Mouse (Mus musculus): Measurements from ENCODE around the gene AC109138.7.

AC109138.7 gene

DNA sequence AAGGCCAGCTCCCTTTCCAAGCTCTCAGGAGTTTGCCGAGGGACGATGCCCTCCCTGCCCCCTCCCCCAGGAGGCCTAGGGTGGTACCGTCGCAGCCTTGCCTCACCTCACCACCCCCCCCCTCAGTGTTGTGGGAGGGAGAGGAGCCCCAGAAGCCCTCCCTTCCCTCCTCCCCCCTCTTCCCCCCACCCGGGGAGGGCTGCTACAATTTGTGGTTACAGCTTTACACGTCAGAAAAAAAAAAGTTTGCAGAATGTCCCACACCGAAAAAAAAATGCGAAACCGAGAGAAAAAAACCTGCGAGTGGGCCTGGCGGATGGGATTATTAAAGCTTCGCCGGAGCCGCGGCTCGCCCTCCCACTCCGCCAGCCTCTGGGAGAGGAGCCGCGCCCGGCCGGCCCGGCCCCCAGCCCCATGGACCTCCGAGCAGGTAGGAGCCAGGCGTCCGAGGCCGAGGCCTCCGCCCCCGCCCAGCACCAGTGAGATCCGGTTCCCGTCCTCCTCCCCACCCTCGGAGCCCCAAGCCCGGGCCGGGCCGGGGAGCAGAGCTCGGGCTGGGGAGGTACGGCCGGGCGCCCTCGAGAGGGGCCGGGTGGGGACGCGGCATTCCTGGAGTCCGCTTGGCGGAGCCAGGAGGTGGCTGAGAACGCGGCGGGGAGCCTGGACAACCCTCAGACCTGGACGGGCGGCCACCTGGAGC, at the start of gene AC109138.7, which contains the start of gene Clcf1:
Gene AC109138.7 (plus strand): TSS at position 287 of the 700 bp plus-strand sequence.
Gene Clcf1 (plus strand): TSS at position 168 of the 700 bp plus-strand sequence.
- DNase-seq (ENCODE audit: low read depth in 2 of 2, low spot score in 2 of 2) = peak; percentile 78 to 87

DNA sequence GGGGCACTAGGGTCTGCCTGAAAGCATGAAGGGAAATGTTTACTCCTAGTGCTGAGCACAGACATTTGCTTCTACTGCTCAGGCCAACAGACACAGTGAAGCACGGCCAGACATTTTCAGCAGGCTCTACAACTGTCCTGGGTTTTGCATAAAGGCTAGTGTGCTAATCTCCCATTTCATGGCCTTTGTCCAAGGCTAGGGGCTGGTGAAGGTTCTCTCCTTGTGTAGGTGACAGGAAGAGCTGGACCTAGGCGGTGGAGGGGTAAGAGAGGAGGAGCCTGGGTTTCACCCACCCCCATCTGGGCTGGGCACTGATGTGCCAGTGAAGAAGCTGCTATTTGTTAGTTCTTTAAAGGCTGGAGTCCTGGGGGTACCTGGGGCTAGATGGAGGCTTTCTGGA, 49.4 kb upstream of the AC109138.7 start:
- no peak for DNase-seq (ENCODE audit: low read depth in 2 of 2, low spot score in 2 of 2)

- no peak for DNase-seq (ENCODE audit: low read depth in 2 of 2, low spot score in 2 of 2)
Measured at GRCm38 (mm10) chr19:4166678-4167476, 47.3 kb upstream of the AC109138.7 start.

GRCm38 (mm10) chr19:4169378-4169784, 44.8 kb upstream of the AC109138.7 start:
- DNase-seq (ENCODE audit: low read depth in 2 of 2, low spot score in 2 of 2) = peak; percentile 98 to 99

DNA sequence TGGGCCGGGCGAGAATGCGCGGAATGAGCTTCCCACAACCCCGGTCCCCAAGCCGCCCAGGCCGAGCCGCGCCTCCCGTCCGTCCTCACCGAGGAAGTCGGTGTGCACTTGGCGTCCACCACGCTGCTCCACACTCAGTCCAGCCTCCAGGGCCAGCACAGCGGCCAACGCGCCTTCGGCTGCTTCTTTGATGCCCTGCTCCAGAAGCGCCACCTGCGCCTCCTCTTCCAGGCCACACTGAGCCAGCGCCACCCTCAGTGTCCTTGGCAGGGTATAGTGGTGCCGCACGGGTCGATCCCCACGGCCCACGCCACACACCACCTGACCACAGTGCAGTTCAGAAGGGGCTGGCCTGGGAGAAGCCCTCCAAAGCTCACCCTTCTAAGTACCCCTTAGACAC, 44.3 kb upstream of the AC109138.7 start:
- no peak for DNase-seq (ENCODE audit: low read depth in 2 of 2, low spot score in 2 of 2)

GRCm38 (mm10) chr19:4170723-4171392, 43.3 kb upstream of the AC109138.7 start:
- no peak for DNase-seq (ENCODE audit: low read depth in 2 of 2, low spot score in 2 of 2)

- no peak for DNase-seq (ENCODE audit: low read depth in 2 of 2, low spot score in 2 of 2)
Measured at GRCm38 (mm10) chr19:4171393-4172290, 42.5 kb upstream of the AC109138.7 start.

DNA sequence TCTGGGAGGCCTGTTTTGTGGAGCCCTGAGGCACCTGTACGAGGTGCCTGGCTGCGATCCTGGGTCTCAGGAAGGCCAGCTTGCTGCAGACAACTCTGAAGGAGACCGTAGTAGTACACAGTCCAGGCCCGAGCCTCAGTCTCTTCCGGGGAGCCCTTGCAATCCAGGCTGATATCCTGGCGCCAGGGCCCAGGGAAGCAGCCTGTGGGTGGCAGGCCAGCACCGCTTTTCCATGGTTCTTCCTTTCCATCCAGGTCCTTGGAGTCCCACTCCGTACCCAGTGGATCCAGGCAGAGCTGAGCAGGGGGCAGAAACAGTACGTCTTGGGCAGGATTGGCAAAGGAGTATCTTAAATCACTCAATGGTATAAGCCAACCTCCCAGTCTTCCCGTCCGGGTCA, 41.2 kb upstream of the AC109138.7 start:
- no peak for DNase-seq (ENCODE audit: low read depth in 2 of 2, low spot score in 2 of 2)

DNA sequence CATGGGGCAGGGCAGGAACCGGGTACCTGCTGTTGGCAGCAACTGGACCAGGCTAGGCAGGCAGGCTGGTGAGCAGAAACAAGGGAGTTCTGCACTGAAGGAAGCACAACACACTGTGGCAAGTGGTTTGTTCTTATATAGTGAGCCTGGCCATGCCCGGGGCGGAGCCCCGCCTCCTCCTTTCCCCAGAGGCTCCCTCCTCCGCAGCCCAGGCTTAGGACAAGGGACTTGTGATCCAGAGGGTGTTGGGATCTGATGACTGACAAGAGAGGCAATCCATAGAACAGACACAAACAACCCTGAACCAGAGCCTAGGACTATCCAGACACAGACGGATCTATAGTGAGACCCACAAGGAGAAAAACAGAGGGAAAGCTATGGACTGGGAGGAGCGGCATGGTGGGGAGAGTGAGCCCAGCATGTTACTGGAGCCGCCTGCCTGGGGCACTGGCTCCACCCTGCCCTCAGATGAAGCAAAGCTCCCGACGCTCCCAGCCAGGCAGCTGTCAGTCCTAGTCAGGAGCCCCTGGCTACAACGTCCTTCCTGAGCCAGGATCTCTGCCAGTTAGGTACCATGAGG, 38.7 kb upstream of the AC109138.7 start, which contains the start of gene Carns1:
Gene Carns1 (minus strand): TSS at position 112 of the 580 bp plus-strand sequence.
- no peak for DNase-seq (ENCODE audit: low read depth in 2 of 2, low spot score in 2 of 2)

GRCm38 (mm10) chr19:4180411-4180810, 33.7 kb upstream of the AC109138.7 start:
- DNase-seq (ENCODE audit: low read depth in 2 of 2, low spot score in 2 of 2) = no peak

- DNase-seq (ENCODE audit: low read depth in 2 of 2, low spot score in 2 of 2) = peak; percentile 51 to 53
Measured at GRCm38 (mm10) chr19:4181892-4182291, 32.3 kb upstream of the AC109138.7 start.

DNA sequence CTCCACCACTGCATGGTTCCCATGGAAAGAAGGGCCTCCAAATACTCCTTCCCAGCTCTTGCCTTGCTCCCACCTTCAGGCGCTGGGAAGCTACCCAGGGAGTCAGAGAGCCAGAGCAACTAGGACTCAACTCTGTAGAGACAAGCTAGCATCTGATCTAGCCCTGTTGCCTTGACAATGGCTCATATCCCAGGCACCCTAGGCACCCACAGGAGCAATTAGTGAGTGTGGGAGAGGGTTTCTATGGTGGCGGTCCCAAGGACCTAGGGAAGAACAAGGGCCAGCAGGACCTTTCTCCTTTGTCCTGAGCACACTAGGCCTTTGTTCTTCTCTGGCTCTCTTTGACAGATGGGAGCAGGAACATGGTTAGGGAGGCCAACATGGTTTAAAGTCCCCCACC, 30.5 kb upstream of the AC109138.7 start:
- no peak for DNase-seq (ENCODE audit: low read depth in 2 of 2, low spot score in 2 of 2)

- DNase-seq (ENCODE audit: low read depth in 2 of 2, low spot score in 2 of 2) = peak; percentile 65 to 77
Measured at GRCm38 (mm10) chr19:4184976-4185975, 28.9 kb upstream of the AC109138.7 start.

DNA sequence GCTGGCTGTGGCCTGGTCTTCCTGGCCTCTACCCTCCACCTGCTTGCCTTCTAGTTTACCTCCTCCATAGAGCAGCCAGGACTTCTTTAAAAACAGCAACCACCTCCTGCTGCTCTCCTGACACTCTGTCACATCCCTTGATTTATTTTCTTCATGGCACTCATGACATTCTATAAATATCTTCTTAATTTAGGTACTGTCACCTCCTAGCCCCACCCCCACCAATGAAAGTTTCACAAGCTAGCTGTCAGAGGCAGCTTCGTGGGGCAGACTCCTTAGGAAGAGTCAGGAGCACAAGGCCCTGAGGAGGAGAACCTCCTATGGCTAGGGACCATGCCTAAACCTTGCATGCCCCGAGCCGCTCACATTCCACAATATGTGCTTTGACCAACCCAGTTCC, 26.9 kb upstream of the AC109138.7 start:
- DNase-seq (ENCODE audit: low read depth in 2 of 2, low spot score in 2 of 2) = no peak

DNA sequence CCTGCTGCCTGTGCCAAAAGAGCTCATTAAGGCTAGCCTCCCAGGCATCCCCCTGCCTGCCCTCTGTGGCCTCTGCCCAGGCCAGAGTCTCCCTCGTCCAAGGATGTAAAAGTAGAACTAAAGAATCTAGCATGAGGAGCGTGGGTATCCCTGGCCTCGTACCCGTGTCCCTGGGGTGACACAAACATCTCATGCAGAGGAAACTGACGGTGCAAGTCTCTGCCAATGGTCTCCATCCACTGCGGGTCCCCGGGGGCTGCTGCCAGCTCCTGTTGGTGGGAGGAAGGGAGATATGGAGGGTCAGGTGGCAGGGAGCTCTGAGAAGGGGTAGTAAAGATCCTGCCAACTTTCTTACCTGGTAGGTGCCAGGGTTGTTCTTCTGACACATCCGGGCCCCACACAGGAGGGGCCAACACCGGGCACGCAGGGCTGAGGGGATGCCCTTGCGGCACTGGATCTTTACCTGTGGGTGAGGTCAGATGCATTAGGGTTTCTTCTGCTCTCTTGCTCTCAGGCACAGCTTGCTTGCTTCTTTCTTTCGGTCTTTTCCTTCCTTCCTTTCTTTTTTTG, 25.0 kb upstream of the AC109138.7 start:
- peak in 1 of 2 experiments; percentile 41 for DNase-seq (ENCODE audit: low read depth in 2 of 2, low spot score in 2 of 2)

GRCm38 (mm10) chr19:4190831-4191334, 23.3 kb upstream of the AC109138.7 start, which contains the start of gene Tbc1d10c:
Gene Tbc1d10c (minus strand): TSS chr19:4191284.
- DNase-seq (ENCODE audit: low read depth in 2 of 2, low spot score in 2 of 2) = peak; percentile 71 to 83

DNA sequence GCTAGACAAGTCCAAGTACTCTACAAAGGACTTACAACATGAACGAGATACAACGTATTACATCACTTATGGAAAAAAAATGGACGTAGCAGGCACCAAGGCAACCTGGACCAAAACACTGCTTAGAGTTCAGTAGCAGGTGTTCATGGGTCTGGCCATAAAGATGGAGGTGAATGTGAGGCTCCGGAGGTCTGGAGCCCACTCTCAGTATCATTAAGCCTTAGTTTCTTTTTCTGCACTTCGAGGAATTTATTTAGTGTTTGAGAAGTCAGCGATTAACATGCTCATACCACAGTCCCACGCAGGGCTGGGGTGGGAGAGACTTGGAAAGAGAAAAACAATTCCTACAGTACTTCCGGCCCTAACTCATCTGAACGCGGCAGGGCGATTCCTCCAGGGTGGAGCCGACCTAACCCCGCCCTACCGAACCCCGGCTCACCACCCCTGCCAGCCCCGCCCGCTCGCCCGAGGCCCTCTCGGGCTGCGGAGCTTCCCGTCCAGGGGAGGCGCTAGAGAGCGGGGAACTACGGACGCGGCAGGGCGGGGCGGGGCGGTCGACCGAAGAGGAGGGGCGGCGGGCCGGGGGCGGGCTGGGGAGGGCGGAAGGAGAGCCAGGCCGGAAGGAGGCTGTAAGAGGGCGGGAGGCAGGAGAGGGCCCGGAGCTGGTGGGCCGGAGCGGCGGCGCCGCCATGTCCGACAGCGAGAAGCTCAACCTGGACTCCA, 22.5 kb upstream of the AC109138.7 start, which contains the start of gene Ppp1ca:
Gene Ppp1ca (plus strand): TSS at position 538 of the 723 bp plus-strand sequence.
- peak; percentile 95 to 96 for DNase-seq (ENCODE audit: low read depth in 2 of 2, low spot score in 2 of 2)

All from CD8-positive naive resting alpha-beta T cell, adult 2 months (primary cell).